Mouse (Mus musculus): ENCODE results near the gene Id3. TPM values are rescaled to one million over a fixed set of nuclear protein-coding genes. Genes with fewer than 3 reads are reported as not detected.
A peak's percentile ranks its signal among the peaks of the same experiment; 100 is the strongest.
"Not testable (repeated sequence)": the region's sequence is repeated elsewhere in the genome, so short reads cannot be mapped to it uniquely, and the experiment has no call there.

Gene Id3
- 10 to 100 TPM; 37.3 to 54.8 TPM for total RNA-seq (2021)

DNA sequence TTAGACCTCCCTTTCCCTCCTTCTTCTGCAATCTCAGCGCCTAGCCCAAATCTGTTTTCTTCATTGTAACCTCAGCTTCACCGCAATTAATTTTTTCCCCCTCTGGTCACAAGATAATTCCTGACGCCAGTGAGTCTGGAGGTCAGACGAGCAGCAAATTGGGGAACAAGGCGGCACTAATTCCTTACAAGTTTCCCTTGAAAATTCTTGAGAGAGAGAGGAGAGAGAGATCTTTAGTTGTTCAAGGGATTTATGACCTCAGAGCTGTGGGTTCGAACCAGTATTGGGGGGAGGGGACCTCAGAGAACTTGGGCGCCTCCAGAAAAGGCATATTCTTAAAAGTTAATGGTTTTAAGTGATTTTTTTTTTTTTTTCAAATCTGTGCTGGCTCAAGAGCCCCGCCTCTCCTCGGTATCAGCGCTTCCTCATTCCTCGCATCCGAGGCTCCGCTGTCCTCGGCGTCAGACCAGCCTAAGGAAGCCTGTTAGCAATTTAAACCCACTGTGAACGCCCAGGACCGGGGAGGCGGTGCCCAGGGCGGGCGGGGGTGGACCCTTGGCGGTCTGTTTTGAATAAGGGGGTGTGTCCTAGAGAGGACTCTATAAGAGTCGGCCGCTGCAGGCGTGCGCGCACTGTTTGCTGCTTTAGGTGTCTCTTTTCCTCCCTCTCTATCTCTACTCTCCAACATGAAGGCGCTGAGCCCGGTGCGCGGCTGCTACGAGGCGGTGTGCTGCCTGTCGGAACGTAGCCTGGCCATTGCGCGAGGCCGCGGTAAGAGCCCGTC lies at the start of gene Id3:
TSS of gene Id3 (plus strand) at position 305 of the 784 bp plus-strand sequence.
- intact Hi-C loops (cut with DNase I) = no loop called here
- DNase-seq (ENCODE audit: extremely low spot score in 1 of 2, low spot score in 2 of 2) = peak; percentile 81 to 95

- intact Hi-C loops (cut with DNase I) = no loop called here
- peak; percentile 64 to 67 for DNase-seq (ENCODE audit: extremely low spot score in 1 of 2, low spot score in 2 of 2)
Measured at GRCm38 (mm10) chr4:136094519-136095219, 48.6 kb upstream of the Id3 start.

DNA sequence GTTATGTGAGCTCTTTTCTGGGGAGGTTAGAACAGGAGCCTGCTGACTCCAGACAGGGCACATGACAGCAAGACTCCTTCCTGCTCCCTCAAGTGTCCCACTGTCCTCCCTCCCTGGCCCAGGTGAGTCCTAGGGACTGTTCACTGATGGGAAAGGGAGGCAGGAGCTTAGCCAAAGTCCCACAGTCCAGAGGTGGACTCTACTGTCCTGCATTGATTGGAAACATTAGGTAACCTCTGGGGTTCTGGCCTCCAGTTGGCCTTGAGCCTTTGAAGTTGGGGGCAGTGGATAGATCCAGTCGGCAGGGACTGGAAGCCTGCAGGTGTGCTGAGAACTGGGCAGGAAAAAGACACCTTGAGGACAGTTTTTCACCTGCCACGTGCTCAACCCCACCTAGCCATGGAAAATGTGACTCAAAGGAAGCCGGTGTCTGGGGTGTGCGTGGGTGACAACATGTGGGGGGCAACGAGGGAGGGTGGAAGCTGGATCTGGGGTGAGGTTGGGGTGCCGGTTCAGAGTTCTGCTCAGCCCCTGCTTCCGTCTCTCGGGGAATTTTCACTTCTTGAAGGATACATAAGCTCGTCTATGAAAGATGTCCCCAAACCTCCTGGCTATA lies 47.7 kb upstream of the Id3 start:
- intact Hi-C loops (cut with DNase I) = no loop called here
- DNase-seq (ENCODE audit: extremely low spot score in 1 of 2, low spot score in 2 of 2) = no peak

DNA sequence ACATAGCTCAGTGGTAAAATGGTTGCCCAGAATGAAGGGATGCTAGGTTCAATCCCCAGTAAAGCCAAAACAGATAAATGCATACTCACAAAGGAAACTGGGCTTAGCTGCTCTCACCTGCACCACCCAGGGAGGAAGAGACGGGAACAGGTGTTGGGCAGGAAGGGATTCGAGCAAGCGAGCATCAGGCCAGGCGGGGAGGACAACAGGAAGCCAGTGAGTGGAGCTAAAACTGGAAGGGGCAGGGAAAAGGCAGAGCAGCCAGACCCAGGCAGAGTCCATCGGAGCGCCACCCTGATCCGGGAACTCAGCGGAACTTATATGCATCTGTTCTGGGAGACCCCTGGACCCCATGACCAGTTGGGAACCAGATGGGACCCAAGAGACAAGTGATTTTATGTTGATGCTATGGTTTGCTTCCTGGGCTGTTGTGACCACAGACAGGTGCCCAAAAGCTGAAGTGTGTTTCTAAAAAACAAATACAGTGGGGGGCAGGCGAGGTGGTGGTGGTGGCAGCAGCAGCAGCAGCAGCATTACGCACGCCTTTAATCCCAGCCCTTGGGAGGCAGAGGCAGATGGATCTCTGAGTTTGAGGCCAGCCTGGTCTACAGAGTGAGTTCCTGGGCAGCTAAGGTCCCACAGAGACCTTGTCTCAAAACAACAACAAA lies 46.7 kb upstream of the Id3 start:
- DNase-seq (ENCODE audit: extremely low spot score in 1 of 2, low spot score in 2 of 2) = no peak
- intact Hi-C loops (cut with DNase I) = no loop called here

DNA sequence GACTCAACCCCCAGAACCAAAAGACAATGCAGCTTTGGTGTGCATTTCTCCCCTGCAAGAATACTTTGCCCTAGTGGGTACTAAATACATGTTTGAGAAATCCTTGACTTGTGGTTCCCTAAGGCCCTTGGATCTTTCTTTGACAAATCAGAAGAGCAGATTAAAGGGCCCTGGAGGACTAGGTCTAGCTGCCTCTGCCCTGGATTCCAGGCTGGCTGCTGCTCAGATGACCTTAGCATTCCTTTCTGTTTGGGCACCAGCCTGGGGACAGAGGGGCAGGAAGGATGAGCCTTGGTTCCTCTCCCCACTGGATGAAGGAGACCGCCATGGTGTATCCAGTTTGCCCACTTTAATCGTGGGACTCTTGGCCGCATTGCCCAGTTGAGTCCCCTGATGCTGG lies 44.9 kb upstream of the Id3 start:
- no peak for DNase-seq (ENCODE audit: extremely low spot score in 1 of 2, low spot score in 2 of 2)
- intact Hi-C loops (cut with DNase I) = no loop called here

GRCm38 (mm10) chr4:136100396-136101070 lies 42.8 kb upstream of the Id3 start:
- intact Hi-C loops (cut with DNase I) = no loop called here
- DNase-seq (ENCODE audit: extremely low spot score in 1 of 2, low spot score in 2 of 2) = no peak

DNA sequence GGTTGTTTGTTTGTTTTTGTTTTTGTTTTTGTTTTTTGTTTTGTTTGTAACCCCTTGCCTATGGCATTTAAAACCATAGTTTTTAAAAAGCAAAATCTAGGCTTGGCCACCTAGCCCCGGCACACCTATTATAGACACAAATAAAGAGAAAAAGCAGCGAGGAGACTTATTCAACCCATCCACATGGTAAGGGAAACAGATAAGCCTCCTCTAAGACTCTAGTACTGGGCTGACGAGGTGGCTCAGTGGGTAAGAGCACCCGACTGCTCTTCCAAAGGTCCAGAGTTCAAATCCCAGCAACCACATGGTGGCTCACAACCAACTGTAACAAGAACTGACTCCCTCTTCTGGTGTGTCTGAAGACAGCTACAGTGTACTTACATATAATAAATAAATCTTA lies 41.5 kb upstream of the Id3 start:
- intact Hi-C loops (cut with DNase I) = not testable (repeated sequence)

DNA sequence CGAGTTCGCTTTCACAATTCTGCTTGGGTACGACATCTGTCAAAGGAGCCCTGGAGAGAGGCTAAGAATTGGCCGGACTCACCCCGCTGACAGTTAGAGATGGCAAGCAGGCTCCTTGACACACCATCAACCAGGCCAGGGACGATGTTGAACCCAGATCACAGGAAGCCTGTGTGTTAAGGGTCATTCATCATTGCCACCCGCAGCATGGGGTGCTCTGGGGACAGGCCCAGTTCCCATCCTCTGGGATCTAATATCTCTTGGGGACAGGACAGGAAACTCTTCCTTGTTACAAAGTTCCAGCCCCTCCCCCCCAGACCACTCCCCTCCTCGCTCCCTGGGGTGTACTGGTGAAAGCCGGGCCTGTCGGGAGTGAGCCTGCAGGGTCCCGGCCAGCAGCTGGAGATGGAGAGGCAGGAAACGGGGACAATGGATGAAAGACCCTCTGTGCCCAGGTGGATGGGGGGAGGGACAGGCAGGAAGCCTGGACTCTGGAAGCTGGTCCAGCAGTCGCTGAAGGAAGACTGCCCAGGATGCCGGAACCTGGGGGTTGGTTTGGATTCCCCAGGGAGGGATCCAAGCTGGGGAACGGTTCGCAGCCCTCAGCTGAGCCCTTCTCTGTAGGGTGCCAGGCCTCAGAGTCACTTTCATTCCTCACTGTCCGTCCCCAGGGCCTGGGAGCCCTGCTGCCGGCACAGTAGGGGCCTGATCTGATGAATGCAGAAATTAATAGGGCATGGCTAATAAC lies 38.5 kb upstream of the Id3 start:
- intact Hi-C loops (cut with DNase I) = no loop called here
- peak; percentile 38 to 82 for DNase-seq (ENCODE audit: extremely low spot score in 1 of 2, low spot score in 2 of 2)

More for the DNA sequence above, 41.5 kb upstream of the Id3 start:
- DNase-seq (ENCODE audit: extremely low spot score in 1 of 2, low spot score in 2 of 2) = not testable (repeated sequence)

DNA sequence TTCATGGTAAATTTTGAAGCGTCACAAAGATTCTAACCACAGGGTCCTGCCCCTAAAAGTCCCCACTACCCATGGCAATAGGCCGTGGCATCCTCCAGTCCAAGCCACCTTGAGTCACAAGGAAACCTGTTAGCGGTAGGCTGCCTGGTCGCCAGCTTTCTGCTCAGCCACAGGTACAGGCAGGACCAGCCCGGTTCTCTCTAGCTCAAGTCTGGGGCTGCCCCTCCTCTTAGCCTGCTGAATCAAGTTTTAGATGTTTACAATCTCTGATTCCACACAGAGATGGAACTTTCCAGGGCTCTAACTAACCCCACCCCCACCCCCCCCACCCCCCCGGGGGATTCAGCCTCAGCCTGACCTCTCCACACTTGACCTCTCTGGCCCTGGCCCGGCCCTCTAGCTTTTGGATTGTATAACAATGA lies 36.4 kb upstream of the Id3 start:
- DNase-seq (ENCODE audit: extremely low spot score in 1 of 2, low spot score in 2 of 2) = no peak
- intact Hi-C loops (cut with DNase I) = no loop called here

DNA sequence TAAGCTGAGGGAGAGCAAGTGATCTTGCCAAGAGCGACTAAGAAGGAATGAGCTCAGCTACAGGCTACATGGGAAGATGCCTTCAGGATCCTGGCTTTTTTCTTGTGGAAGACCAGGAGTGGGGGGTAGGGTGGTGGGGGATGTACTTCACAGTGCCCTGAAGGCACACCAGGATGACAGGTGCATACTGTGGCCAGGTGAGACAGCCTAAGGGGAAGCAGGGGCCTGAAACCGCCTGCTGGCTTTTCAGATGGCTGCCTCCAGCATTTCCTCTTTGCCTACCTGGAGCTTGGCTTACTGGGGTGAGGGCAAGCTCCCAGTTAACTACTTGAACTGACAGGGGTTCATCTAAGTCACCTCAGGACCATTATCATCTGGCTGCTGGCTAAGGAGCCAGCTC lies 34.1 kb upstream of the Id3 start:
- intact Hi-C loops (cut with DNase I) = no loop called here
- no peak for DNase-seq (ENCODE audit: extremely low spot score in 1 of 2, low spot score in 2 of 2)

DNA sequence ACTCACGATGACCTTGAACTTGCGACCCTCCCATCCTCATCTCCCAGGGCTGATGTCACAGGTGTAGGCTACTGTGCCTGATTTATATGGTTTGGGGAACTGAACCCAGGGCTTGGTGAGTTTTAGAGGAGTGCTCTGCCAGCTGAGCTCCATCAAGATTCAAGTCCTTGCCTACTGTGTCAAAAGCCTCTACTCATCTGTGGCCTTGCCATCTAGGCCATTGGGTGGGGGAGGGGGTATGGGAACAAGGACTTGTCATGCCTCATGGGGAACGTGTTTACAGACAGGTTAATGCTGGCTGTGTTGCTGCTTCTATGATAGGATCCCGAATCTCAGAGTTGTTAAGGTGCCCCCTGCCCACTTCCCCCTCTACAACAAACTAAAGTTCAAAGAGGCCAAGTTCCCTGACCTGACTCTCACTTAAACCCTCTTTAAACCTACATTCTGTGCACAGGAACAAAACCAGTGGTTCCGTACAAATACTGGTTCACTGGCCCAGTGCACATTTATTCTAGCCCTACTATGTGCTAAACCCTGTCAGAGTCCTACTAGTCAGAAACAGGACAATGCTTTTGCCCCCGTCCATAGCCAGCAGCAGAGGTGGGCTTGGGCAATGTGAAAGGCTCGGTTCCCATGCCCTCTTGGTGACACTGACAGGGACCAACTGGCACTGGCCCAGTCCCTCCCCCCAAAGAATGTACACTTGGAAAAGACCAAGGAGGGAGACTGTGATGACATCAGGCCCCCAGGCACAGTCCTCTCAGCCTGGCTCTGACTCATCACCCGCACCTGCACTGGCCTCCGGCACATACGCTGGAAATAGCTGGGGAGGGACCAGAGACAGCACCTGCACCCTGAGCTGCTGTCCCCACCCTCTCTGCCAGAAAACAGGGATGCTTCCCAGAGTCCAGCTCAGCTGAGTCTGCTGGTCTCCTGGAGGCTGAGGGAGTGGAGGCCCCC lies 33.1 kb upstream of the Id3 start:
- no peak for DNase-seq (ENCODE audit: extremely low spot score in 1 of 2, low spot score in 2 of 2)
- intact Hi-C loops (cut with DNase I) = no loop called here

DNA sequence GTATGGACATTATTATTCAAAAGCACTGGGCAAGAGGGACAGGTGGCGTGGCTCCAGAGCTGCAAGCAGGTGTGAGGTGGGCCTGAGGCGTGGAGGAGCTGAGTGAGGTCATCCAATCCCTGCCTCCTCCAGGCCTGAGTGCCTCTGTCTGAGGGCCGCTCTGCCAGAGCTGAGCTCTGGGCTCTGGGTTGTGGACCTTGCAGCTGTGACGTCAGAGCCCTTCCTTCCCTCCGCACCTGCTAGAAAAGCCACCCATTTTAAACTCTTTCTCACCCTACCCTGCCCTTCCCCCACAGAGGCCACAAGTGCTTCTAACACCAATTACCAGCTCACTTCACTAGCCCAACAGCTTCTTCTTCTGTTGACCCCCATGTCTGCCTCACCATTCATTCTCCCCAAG lies 31.0 kb upstream of the Id3 start:
- no peak for DNase-seq (ENCODE audit: extremely low spot score in 1 of 2, low spot score in 2 of 2)
- intact Hi-C loops (cut with DNase I) = no loop called here

DNA sequence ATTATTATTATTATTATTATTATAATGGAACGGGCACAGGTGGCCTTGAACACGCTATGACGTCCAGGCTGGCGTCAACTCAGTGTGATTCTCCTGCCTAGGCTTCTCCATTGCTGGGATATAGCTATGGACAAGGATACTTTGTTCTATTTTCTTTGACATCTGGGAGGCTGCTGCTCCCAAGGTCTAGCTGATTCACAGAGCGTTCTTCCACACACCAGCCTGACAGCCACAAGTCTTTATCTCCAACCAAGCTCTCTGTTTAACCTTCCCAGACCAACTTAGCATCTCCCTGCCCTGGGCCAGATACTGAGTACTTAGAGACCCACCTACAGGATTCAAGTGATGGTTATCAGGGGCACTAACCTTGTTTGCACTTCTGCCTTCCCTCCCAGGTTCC lies 28.6 kb upstream of the Id3 start:
- no peak for DNase-seq (ENCODE audit: extremely low spot score in 1 of 2, low spot score in 2 of 2)
- intact Hi-C loops (cut with DNase I) = no loop called here

DNA sequence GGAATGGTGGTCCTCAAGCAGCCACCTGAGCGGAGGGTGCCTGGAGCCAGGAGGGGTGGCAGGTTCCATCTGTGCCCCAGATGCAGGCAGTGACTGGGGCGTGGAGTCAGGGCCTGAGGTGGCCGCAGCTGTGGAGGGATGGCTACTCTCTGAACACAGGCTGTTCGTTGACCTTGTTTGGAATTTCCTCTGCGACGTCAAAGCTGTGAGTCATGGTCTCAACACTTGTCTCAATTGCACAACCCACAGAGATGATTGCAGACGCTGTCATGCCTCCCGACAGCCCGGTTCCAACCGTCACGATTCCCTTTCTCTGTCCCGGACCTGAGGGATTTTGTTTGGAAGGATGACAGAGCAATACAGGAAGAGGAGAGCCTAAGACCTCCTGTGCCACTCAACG lies 26.3 kb upstream of the Id3 start:
- intact Hi-C loops (cut with DNase I) = no loop called here
- peak in 1 of 2 experiments; percentile 40 for DNase-seq (ENCODE audit: extremely low spot score in 1 of 2, low spot score in 2 of 2)

- intact Hi-C loops (cut with DNase I) = no loop called here
Measured at GRCm38 (mm10) chr4:136120041-136120440, 23.3 kb upstream of the Id3 start.

DNA sequence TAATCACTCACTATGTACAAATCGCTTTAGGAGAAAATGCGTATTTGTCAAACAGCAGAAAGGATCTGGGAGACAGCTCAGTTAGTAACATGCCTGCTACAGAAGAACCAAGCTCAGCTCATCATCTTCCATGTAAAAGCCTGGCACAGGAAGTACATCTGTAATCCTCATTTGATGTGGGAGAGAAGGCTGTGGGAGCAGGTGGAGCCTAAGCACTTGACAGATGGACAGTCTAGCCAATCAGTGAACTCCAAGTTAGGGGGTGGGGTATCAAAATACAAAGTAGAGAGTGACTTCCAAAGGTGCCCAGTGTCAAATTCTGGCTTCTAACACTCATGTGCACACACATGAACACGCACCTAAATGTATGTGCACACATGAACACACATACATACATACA lies 22.1 kb upstream of the Id3 start:
- intact Hi-C loops (cut with DNase I) = no loop called here
- no peak for DNase-seq (ENCODE audit: extremely low spot score in 1 of 2, low spot score in 2 of 2)

More at GRCm38 (mm10) chr4:136120041-136120440, 23.3 kb upstream of the Id3 start:
- peak in 1 of 2 experiments; percentile 60 for DNase-seq (ENCODE audit: extremely low spot score in 1 of 2, low spot score in 2 of 2)

GRCm38 (mm10) chr4:136121844-136122468 lies 21.3 kb upstream of the Id3 start:
- intact Hi-C loops (cut with DNase I) = no loop called here
- DNase-seq (ENCODE audit: extremely low spot score in 1 of 2, low spot score in 2 of 2) = no peak

All from left cerebral cortex, postnatal 10 days (tissue).